8 mouse cellular contexts compared by ENCODE assay signal in the genomic region with DNA sequence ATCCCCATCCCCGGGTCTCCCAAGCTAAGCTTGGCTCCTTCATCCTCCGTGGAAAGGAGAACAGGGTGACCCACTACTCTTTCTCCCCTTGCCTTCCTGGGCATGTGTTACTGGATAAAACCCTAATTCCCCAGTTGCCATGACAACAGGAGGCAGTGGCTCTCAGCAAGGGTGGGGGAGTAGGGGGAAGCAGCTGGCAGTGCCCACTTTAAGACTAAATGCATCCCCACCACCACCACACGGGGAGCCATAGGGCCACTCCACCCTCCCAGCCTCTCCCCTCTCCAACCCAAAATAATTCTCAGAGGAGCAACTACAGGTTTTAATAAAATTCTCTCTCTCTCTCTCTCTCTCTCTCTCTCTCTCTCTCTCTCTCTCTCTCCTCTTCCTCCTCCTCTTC. TPM values are rescaled to one million over a fixed set of nuclear protein-coding genes. Genes with fewer than 3 reads are reported as not detected.
DNase-seq lines count a peak whose midpoint lies in the region; ATAC-seq and TF ChIP-seq lines count a peak whose summit lies in the region.

No protein-coding gene starts in this region.

- 0 out of 2 replicates have a peak, but pooled peaks have one; percentile 27 for TF ChIP-seq CTCF in intestine, postnatal 0 days (IDR thresholded peaks at IDR 0.05; ENCODE audit: low read depth)

- H3K27me3 ChIP-seq in liver, embryonic 11.5 days (replicated peaks; ENCODE audit: control insufficient read depth, insufficient read depth, low read length) = peaks cover 10% of the 10 kb centered on the region; the same call in 1 of the 2 replicates
- H3K27me3 ChIP-seq in embryonic facial prominence, embryonic 13.5 days = no peaks in the 10 kb centered on the region
- H3K27me3 ChIP-seq in intestine, postnatal 0 days (replicated peaks; ENCODE audit: control insufficient read depth, insufficient read depth, low read length) = no peaks in the 10 kb centered on the region
- H3K27me3 ChIP-seq in liver, embryonic 16.5 days (ENCODE audit: control insufficient read depth, insufficient read depth, low read depth, low read length) = peaks cover 4% of the 10 kb centered on the region
- no peaks in the 10 kb centered on the region for H3K27me3 ChIP-seq in stomach, embryonic 15.5 days (replicated peaks)

- WGBS in liver, embryonic 11.5 days = 23% methylated on average over 3 of the region's 3 CpGs
- WGBS in embryonic facial prominence, embryonic 13.5 days = 6% methylated on average over 3 of the region's 3 CpGs
- WGBS in intestine, postnatal 0 days = 24% methylated on average over 3 of the region's 3 CpGs
- WGBS in liver, embryonic 16.5 days (ENCODE audit: insufficient replicate concordance) = 27% methylated on average over 3 of the region's 3 CpGs
- WGBS in stomach, embryonic 15.5 days = 10% methylated on average over 3 of the region's 3 CpGs

- H3K27ac ChIP-seq in liver, embryonic 11.5 days (ENCODE audit: low read depth, low read length) = no peak overlapping the region
- H3K27ac ChIP-seq in embryonic facial prominence, embryonic 13.5 days = peak overlapping the region; percentile 93
- no peak overlapping the region for H3K27ac ChIP-seq in intestine, postnatal 0 days (ENCODE audit: low read depth, low read length)
- H3K27ac ChIP-seq in liver, embryonic 16.5 days (ENCODE audit: low read length) = peak overlapping the region; percentile 87; the same call in 1 of the 2 replicates
- H3K27ac ChIP-seq in stomach, embryonic 15.5 days = no peak overlapping the region

- peak; percentile 31 for DNase-seq in liver, embryonic 11.5 days (ENCODE audit: low spot score)
- no peak for DNase-seq in liver
- no peak for DNase-seq in urinary bladder, postnatal 25 days (ENCODE audit: low spot score)

- no peaks in the 10 kb centered on the region for H3K9me3 ChIP-seq in liver, embryonic 11.5 days (ENCODE audit: control insufficient read depth, low read length)
- H3K9me3 ChIP-seq in embryonic facial prominence, embryonic 13.5 days = no peaks in the 10 kb centered on the region
- no peaks in the 10 kb centered on the region for H3K9me3 ChIP-seq in intestine, postnatal 0 days (ENCODE audit: control insufficient read depth)
- no peaks in the 10 kb centered on the region; the same call in 1 of the 2 replicates for H3K9me3 ChIP-seq in liver, embryonic 16.5 days (replicated peaks; ENCODE audit: control insufficient read depth, low read length)
- H3K9me3 ChIP-seq in stomach, embryonic 15.5 days = no peaks in the 10 kb centered on the region

- H3K4me2 ChIP-seq in liver, embryonic 11.5 days = peak overlapping the region; percentile 96
- H3K4me2 ChIP-seq in embryonic facial prominence, embryonic 13.5 days = peak overlapping the region; percentile 90
- H3K4me2 ChIP-seq in intestine, postnatal 0 days (replicated peaks; ENCODE audit: low read depth) = no peak overlapping the region
- H3K4me2 ChIP-seq in liver, embryonic 16.5 days (ENCODE audit: low read depth, low read length) = peak overlapping the region; percentile 85
- peak overlapping the region; percentile 96 for H3K4me2 ChIP-seq in stomach, embryonic 15.5 days

- H3K4me1 ChIP-seq in liver, embryonic 11.5 days (replicated peaks; ENCODE audit: control insufficient read depth, insufficient read depth, low read length) = peaks cover 28% of the 10 kb centered on the region
- peaks cover 37% of the 10 kb centered on the region for H3K4me1 ChIP-seq in embryonic facial prominence, embryonic 13.5 days
- no peaks in the 10 kb centered on the region for H3K4me1 ChIP-seq in intestine, postnatal 0 days (replicated peaks; ENCODE audit: control insufficient read depth, insufficient read depth, low read length)
- peaks cover 37% of the 10 kb centered on the region for H3K4me1 ChIP-seq in liver, embryonic 16.5 days (ENCODE audit: control insufficient read depth, low read depth, low read length)
- H3K4me1 ChIP-seq in stomach, embryonic 15.5 days = peaks cover 19% of the 10 kb centered on the region

- no peak for ATAC-seq in liver, embryonic 11.5 days (replicated peaks; ENCODE audit: low FRiP score)
- ATAC-seq in embryonic facial prominence, embryonic 13.5 days (ENCODE audit: insufficient number of reproducible peaks, insufficient read depth, low FRiP score, low TSS enrichment, low read depth) = no peak
- ATAC-seq in intestine, postnatal 0 days = no peak
- no peak for ATAC-seq in liver, embryonic 16.5 days (ENCODE audit: low read depth)
- no peak for ATAC-seq in stomach, embryonic 15.5 days (ENCODE audit: insufficient read depth, low FRiP score, low read depth)
- no peak for ATAC-seq in activated CD4-positive, CD25-positive, alpha-beta regulatory T cell, adult 4 months

- no peaks in the 10 kb centered on the region for H3K36me3 ChIP-seq in liver, embryonic 11.5 days (ENCODE audit: control insufficient read depth, insufficient read depth, low read length)
- H3K36me3 ChIP-seq in embryonic facial prominence, embryonic 13.5 days = 0 out of 2 replicates have a peak, but pooled peaks cover 3% of the 10 kb centered on the region
- H3K36me3 ChIP-seq in intestine, postnatal 0 days (ENCODE audit: control insufficient read depth, insufficient read depth) = no peaks in the 10 kb centered on the region
- H3K36me3 ChIP-seq in liver, embryonic 16.5 days (ENCODE audit: control insufficient read depth, insufficient read depth) = peaks cover 3% of the 10 kb centered on the region; the same call in 1 of the 2 replicates
- H3K36me3 ChIP-seq in stomach, embryonic 15.5 days = no peaks in the 10 kb centered on the region

- peak overlapping the region; percentile 64; the same call in 1 of the 2 replicates for H3K4me3 ChIP-seq in liver, embryonic 11.5 days (ENCODE audit: low read depth, low read length)
- peak overlapping the region; percentile 69 for H3K4me3 ChIP-seq in embryonic facial prominence, embryonic 13.5 days
- H3K4me3 ChIP-seq in intestine, postnatal 0 days (ENCODE audit: low read depth, low read length) = no peak overlapping the region
- peak overlapping the region; percentile 85 for H3K4me3 ChIP-seq in liver, embryonic 16.5 days (ENCODE audit: low read depth, low read length)
- peak overlapping the region; percentile 69; the same call in 1 of the 2 replicates for H3K4me3 ChIP-seq in stomach, embryonic 15.5 days (replicated peaks)

- H3K9ac ChIP-seq in liver, embryonic 11.5 days (ENCODE audit: low read depth, low read length) = no peak overlapping the region; the same call in 1 of the 2 replicates
- peak overlapping the region; percentile 71 for H3K9ac ChIP-seq in embryonic facial prominence, embryonic 13.5 days
- no peak overlapping the region for H3K9ac ChIP-seq in intestine, postnatal 0 days (ENCODE audit: low read depth, low read length)
- peak overlapping the region; percentile 93; the same call in 1 of the 2 replicates for H3K9ac ChIP-seq in liver, embryonic 16.5 days (ENCODE audit: low read depth, low read length)
- no peak overlapping the region for H3K9ac ChIP-seq in stomach, embryonic 15.5 days

RNA-seq across cellular contexts. Expression of gene Mpp2, which starts 2.0 kb away (rescaled TPM):
- 12.1 and 12.8 TPM in 2 replicates for polyA plus RNA-seq in liver, embryonic 11.5 days (2014; fragmentation: Nextera tagmentation; extraction: Ambion mirVana)
- polyA plus RNA-seq in embryonic facial prominence, embryonic 13.5 days (2015; fragmentation: Nextera tagmentation; extraction: Ambion mirVana) = 9.8 and 10.3 TPM in 2 replicates
- polyA plus RNA-seq in intestine, postnatal 0 days (2015; fragmentation: Nextera tagmentation; extraction: Ambion mirVana) = 1.7 and 2.2 TPM in 2 replicates
- 9.2 and 11.1 TPM in 2 replicates for polyA plus RNA-seq in liver, embryonic 16.5 days (2015; fragmentation: Nextera tagmentation; extraction: Ambion mirVana)
- polyA plus RNA-seq in stomach, embryonic 15.5 days (2015; fragmentation: Nextera tagmentation; extraction: Ambion mirVana) = 6.8 and 8.8 TPM in 2 replicates
- polyA plus RNA-seq in activated CD4-positive, CD25-positive, alpha-beta regulatory T cell, adult 4 months (2017; shearing (Covaris generic)) = 1 to 10 TPM; 2.5 to 3.7 TPM

RNA-seq across cellular contexts. Expression of gene Ppy, which starts 14.8 kb away (rescaled TPM):
- polyA plus RNA-seq in liver, embryonic 11.5 days (2014; fragmentation: Nextera tagmentation; extraction: Ambion mirVana) = not detected in 2 replicates
- not detected in 2 replicates for polyA plus RNA-seq in embryonic facial prominence, embryonic 13.5 days (2015; fragmentation: Nextera tagmentation; extraction: Ambion mirVana)
- 1.2 and 3.4 TPM in 2 replicates for polyA plus RNA-seq in intestine, postnatal 0 days (2015; fragmentation: Nextera tagmentation; extraction: Ambion mirVana)
- 0.32 TPM in 1 of 2 replicates, not detected in the other for polyA plus RNA-seq in liver, embryonic 16.5 days (2015; fragmentation: Nextera tagmentation; extraction: Ambion mirVana)
- 4.8 and 7.6 TPM in 2 replicates for polyA plus RNA-seq in stomach, embryonic 15.5 days (2015; fragmentation: Nextera tagmentation; extraction: Ambion mirVana)
- not detected for polyA plus RNA-seq in activated CD4-positive, CD25-positive, alpha-beta regulatory T cell, adult 4 months (2017; shearing (Covaris generic))

RNA-seq across cellular contexts. Expression of gene Pyy, which starts 21.3 kb away (rescaled TPM):
- polyA plus RNA-seq in liver, embryonic 11.5 days (2014; fragmentation: Nextera tagmentation; extraction: Ambion mirVana) = 1.0 and 2.4 TPM in 2 replicates
- not detected in 2 replicates for polyA plus RNA-seq in embryonic facial prominence, embryonic 13.5 days (2015; fragmentation: Nextera tagmentation; extraction: Ambion mirVana)
- 181 and 192 TPM in 2 replicates for polyA plus RNA-seq in intestine, postnatal 0 days (2015; fragmentation: Nextera tagmentation; extraction: Ambion mirVana)
- 1.1 TPM in 1 of 2 replicates, not detected in the other for polyA plus RNA-seq in liver, embryonic 16.5 days (2015; fragmentation: Nextera tagmentation; extraction: Ambion mirVana)
- 65.1 and 89.6 TPM in 2 replicates for polyA plus RNA-seq in stomach, embryonic 15.5 days (2015; fragmentation: Nextera tagmentation; extraction: Ambion mirVana)
- polyA plus RNA-seq in activated CD4-positive, CD25-positive, alpha-beta regulatory T cell, adult 4 months (2017; shearing (Covaris generic)) = not detected

RNA-seq across cellular contexts. Expression of gene Cd300lg, which starts 45.0 kb away (rescaled TPM):
- polyA plus RNA-seq in liver, embryonic 11.5 days (2014; fragmentation: Nextera tagmentation; extraction: Ambion mirVana) = 0.27 and 0.66 TPM in 2 replicates
- polyA plus RNA-seq in embryonic facial prominence, embryonic 13.5 days (2015; fragmentation: Nextera tagmentation; extraction: Ambion mirVana) = 0.45 and 0.66 TPM in 2 replicates
- polyA plus RNA-seq in intestine, postnatal 0 days (2015; fragmentation: Nextera tagmentation; extraction: Ambion mirVana) = 5.4 and 5.6 TPM in 2 replicates
- polyA plus RNA-seq in liver, embryonic 16.5 days (2015; fragmentation: Nextera tagmentation; extraction: Ambion mirVana) = 0.68 and 0.87 TPM in 2 replicates
- 2.0 and 2.2 TPM in 2 replicates for polyA plus RNA-seq in stomach, embryonic 15.5 days (2015; fragmentation: Nextera tagmentation; extraction: Ambion mirVana)
- polyA plus RNA-seq in activated CD4-positive, CD25-positive, alpha-beta regulatory T cell, adult 4 months (2017; shearing (Covaris generic)) = under 1 TPM in 1 of 2 experiments, not detected in 1; 0.13 TPM

RNA-seq across cellular contexts. Expression of gene Mpp3, which starts 58.1 kb away (rescaled TPM):
- polyA plus RNA-seq in liver, embryonic 11.5 days (2014; fragmentation: Nextera tagmentation; extraction: Ambion mirVana) = 2.6 and 3.2 TPM in 2 replicates
- polyA plus RNA-seq in embryonic facial prominence, embryonic 13.5 days (2015; fragmentation: Nextera tagmentation; extraction: Ambion mirVana) = 4.3 and 4.9 TPM in 2 replicates
- polyA plus RNA-seq in intestine, postnatal 0 days (2015; fragmentation: Nextera tagmentation; extraction: Ambion mirVana) = 8.1 and 8.6 TPM in 2 replicates
- 0.28 and 0.76 TPM in 2 replicates for polyA plus RNA-seq in liver, embryonic 16.5 days (2015; fragmentation: Nextera tagmentation; extraction: Ambion mirVana)
- polyA plus RNA-seq in stomach, embryonic 15.5 days (2015; fragmentation: Nextera tagmentation; extraction: Ambion mirVana) = 7.2 and 9.0 TPM in 2 replicates
- polyA plus RNA-seq in activated CD4-positive, CD25-positive, alpha-beta regulatory T cell, adult 4 months (2017; shearing (Covaris generic)) = under 1 TPM in 1 of 2 experiments, not detected in 1; 0.36 TPM

Comparison
In these comparisons a context has a peak if more than half of its experiments do, and no peak if none do; other contexts are left out.
1. H3K27ac ChIP-seq: peak in embryonic facial prominence, embryonic 13.5 days (single experiment) and liver, embryonic 16.5 days (single experiment); none in liver, embryonic 11.5 days (single experiment), intestine, postnatal 0 days (single experiment) and stomach, embryonic 15.5 days (single experiment).
2. H3K9ac ChIP-seq: peak in embryonic facial prominence, embryonic 13.5 days (single experiment) and liver, embryonic 16.5 days (single experiment); none in liver, embryonic 11.5 days (single experiment), intestine, postnatal 0 days (single experiment) and stomach, embryonic 15.5 days (single experiment).
3. RNA of gene Pyy, which starts 21.3 kb away (polyA plus RNA-seq): 181 to 192 TPM in intestine, postnatal 0 days and 65.1 to 89.6 TPM in stomach, embryonic 15.5 days; 1.1 TPM in liver, embryonic 16.5 days, 1.0 to 2.4 TPM in liver, embryonic 11.5 days, not detected in embryonic facial prominence, embryonic 13.5 days and not detected in activated CD4-positive, CD25-positive, alpha-beta regulatory T cell, adult 4 months; every median in the first group is over 10 times any median in the second.